Mouse (Mus musculus) myocyte (in vitro differentiated cells): ENCODE results near the gene Btbd6. TPM values are rescaled to one million over a fixed set of nuclear protein-coding genes. Genes with fewer than 3 reads are reported as not detected.

ENCODE experiments used
- H3K27me3 ChIP-seq: one replicate; pipeline ENCODE4 v1.6.1; 2011; ENCODE audit not compliant: control insufficient read depth, insufficient read depth, insufficient read length
- H3K36me3 ChIP-seq: one replicate; pipeline ENCODE4 v1.6.1; 2011; ENCODE audit not compliant: control insufficient read depth, insufficient read depth
- H3K4me2 ChIP-seq: one replicate; pipeline ENCODE4 v1.6.1; 2011; ENCODE audit warnings: low read depth, control low read depth
- H3K4me3 ChIP-seq: one replicate; pipeline ENCODE4 v1.5.1; 2011; ENCODE audit warnings: mild to moderate bottlenecking, control low read depth, moderate library complexity
- H3K79me2 ChIP-seq: one replicate; pipeline ENCODE4 v1.6.1; 2011; ENCODE audit not compliant: control insufficient read depth, insufficient read depth
- H3ac ChIP-seq: one replicate; pipeline ENCODE4 v1.6.1; 2011; ENCODE audit not compliant: control insufficient read depth, insufficient read length
- CEBPB ChIP-seq: IDR thresholded peaks from 2 replicates; pipeline ENCODE4 v1.6.1; 2011; ENCODE audit warnings: mild to moderate bottlenecking, moderate library complexity; ENCODE audit not compliant: poor library complexity, insufficient read depth, severe bottlenecking
- E2F4 ChIP-seq: IDR thresholded peaks from one replicate; pipeline ENCODE4 v1.6.1; 2011; ENCODE audit warnings: mild to moderate bottlenecking, control low read depth, moderate library complexity; ENCODE audit not compliant: insufficient read depth
- MAX ChIP-seq: IDR thresholded peaks from one replicate; pipeline ENCODE4 v1.6.1; 2011; ENCODE audit warnings: low read depth, mild to moderate bottlenecking, control low read depth
- MYOD1 ChIP-seq, 3 experiments: IDR thresholded peaks; one replicate each; pipeline ENCODE4 v1.6.1; 2011; ENCODE audit warnings: control low read depth in 2 of 3, low read depth in 2 of 3, mild to moderate bottlenecking in 2 of 3, moderate library complexity in 1 of 3; ENCODE audit not compliant: insufficient read length in 2 of 3, control insufficient read depth in 1 of 3
- MYOG ChIP-seq, 3 experiments: IDR thresholded peaks; one replicate each; pipeline ENCODE4 v1.6.1; 2011; ENCODE audit warnings: control low read depth in 2 of 3, low read depth in 2 of 3, mild to moderate bottlenecking in 2 of 3; ENCODE audit not compliant: insufficient read length in 2 of 3, control insufficient read depth in 1 of 3, insufficient read depth in 1 of 3
- POLR2A ChIP-seq: IDR thresholded peaks from one replicate; pipeline ENCODE4 v1.6.1; 2011; ENCODE audit warnings: low read depth, mild to moderate bottlenecking, control low read depth, moderate library complexity; ENCODE audit not compliant: insufficient read length
- POLR2AphosphoS2 ChIP-seq: IDR thresholded peaks from one replicate; pipeline ENCODE4 v1.6.1; 2011; ENCODE audit warnings: low read depth, control low read depth; ENCODE audit not compliant: insufficient read length
- REST ChIP-seq: IDR thresholded peaks from one replicate; pipeline ENCODE4 v1.6.1; 2011; ENCODE audit warnings: mild to moderate bottlenecking, control low read depth, moderate library complexity; ENCODE audit not compliant: insufficient read depth, insufficient read length
- SRF ChIP-seq: IDR thresholded peaks from one replicate; pipeline ENCODE4 v1.6.1; 2011; ENCODE audit warnings: low read depth; ENCODE audit not compliant: control insufficient read depth, insufficient read length
- TCF12 ChIP-seq: IDR thresholded peaks from one replicate; pipeline ENCODE4 v1.6.1; 2011; ENCODE audit warnings: mild to moderate bottlenecking, control low read depth; ENCODE audit not compliant: poor library complexity, insufficient read depth, severe bottlenecking
- TCF3 ChIP-seq: IDR thresholded peaks from one replicate; pipeline ENCODE4 v1.6.1; 2011; ENCODE audit warnings: low read depth, control low read depth; ENCODE audit not compliant: insufficient read length
- USF1 ChIP-seq: IDR thresholded peaks from one replicate; pipeline ENCODE4 v1.6.1; 2011; ENCODE audit warnings: low read depth, mild to moderate bottlenecking, control low read depth, moderate library complexity
- polyA plus RNA-seq: library from polyadenylated mRNA; unstranded; fragments of >200 nt; fragmentation: generic; extraction: Trizol; gene quantifications from one replicate; pipeline ENCODE4 v1.2.1, GENCODE M21; 2012; ENCODE audit warnings: missing spikeins

Btbd6 gene
- polyA plus RNA-seq, 1 experiment = 16.3 TPM

DNA sequence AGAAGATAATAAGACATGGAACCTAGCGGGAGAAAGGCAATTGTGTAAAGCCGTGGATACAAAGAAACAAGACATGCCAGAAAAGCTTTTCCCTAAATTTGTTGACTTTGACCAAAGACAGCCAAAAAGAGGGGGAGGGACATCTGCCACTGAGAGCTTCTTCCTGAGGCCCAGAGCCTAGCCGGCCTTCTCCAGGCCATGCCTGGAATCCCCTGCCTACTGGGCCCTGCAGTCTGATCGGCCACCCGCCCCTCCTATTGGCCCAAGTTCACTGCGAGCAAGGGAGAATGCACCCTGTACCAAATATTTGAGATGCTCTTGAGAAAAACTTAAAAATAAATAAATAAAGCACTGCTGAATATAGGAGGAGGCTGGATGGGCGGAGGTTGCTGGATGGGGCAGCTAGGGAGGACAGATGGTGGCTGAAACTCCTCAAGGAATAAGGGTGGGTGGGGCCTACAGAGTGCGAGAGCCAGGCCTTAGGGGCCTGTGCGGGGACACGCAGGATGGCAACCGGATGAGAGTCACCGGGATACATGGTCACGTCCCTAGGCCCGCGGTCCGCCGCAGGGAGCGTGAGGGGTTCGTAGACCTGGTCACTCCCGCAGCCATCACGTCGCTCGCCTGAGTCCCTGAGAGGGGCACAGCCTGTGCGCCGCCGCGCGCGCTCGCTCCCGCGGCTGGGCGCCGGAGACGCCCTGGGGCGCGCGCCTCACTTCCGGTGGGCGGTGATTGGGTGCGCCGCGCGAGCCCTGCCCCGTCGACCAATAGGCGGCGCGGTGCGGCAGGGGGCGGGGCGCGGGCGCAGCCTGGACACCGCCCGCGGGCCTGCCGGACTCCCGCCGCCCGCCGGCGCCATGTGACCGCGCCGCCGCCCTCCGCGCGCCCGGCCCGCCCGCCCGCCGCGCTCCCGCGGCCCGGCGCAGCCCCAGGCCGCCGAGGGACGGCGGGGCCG, 37.6 kb downstream of the Btbd6 start, which contains the start of gene Pacs2:
TSS of gene Pacs2 (plus strand) at position 905 of the 955 bp plus-strand sequence.
- Histone ChIP-seq H3K4me3 (peak within 1 kb of the TSS; percentile 54), H3K36me3 (no peaks in the 10 kb centered on the region), H3K27me3 (no peaks in the 10 kb centered on the region), H3K4me2 (peak within 1 kb of the TSS; percentile 88), H3ac (peak within 1 kb of the TSS; percentile 95), H3K79me2 (peaks cover 45% of the 10 kb centered on the region)
- peak in 1 of 3 experiments; percentile 14 for TF ChIP-seq MYOG (IDR thresholded peaks at IDR 0.05; ENCODE audit: control insufficient read depth in 1 of 3, insufficient read depth in 1 of 3, insufficient read length in 2 of 3, low read depth in 2 of 3)
- TF ChIP-seq POLR2AphosphoS2 = peak; percentile 99
- TF ChIP-seq E2F4 = no peak
- TF ChIP-seq POLR2A = peak; percentile 97

DNA sequence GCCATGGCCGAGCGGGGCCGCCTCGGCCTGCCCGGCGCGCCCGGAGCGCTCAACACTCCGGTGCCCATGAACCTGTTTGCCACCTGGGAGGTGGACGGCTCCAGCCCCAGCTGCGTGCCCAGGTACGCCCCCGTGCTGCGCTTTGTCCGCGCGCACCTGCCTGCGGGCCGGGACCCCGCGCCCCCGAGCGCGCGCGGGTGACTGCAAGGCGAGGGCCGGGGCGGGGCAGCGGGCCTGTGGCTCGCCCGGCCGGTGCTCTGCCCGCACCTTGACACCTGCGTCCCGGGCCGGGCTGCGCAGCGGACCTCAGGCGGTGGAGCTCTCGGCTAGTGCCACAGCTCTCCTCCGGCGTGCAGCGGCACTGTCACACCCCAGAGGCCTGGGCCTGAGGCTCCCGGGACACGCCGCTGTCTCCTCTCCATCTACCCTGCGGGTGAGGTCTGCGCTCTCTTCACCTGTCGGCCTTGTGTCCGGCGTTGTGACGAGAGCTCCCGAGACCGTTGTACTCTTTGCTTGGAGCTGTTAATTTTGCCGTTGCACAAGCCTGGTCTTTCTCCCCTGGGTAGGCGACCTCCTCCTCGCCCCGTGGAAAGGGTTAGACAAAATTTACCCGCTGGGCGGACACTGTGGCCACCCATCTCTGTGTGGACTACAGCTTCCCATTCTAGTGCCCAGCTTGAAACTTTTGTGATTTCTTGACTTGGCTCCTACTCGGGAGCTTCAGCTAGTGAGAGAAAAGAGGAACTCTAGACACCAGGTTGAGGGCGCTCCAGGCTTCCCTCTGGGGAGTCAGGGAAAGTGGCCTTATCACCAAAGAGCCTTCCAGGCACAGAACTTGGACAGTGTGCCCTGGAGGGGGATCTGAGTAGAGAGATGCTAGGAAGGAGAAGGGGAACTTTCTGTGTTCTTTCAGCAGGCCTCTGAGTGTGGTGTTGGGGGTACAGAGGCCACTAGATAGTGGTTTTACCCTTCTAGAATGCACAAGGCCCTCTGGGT, 38.6 kb downstream of the Btbd6 start:
- no peak for TF ChIP-seq REST
- peak in 2 of 3 experiments; percentile 3 to 48 for TF ChIP-seq MYOD1 (IDR thresholded peaks at IDR 0.05; ENCODE audit: control insufficient read depth in 1 of 3, insufficient read length in 2 of 3, low read depth in 2 of 3)
- TF ChIP-seq TCF3 = no peak
- TF ChIP-seq SRF = no peak
- TF ChIP-seq POLR2AphosphoS2 = peak; percentile 31
- TF ChIP-seq MAX = no peak
- TF ChIP-seq E2F4 = no peak
- no peak for TF ChIP-seq CEBPB
- TF ChIP-seq MYOG (IDR thresholded peaks at IDR 0.05; ENCODE audit: control insufficient read depth in 1 of 3, insufficient read depth in 1 of 3, insufficient read length in 2 of 3, low read depth in 2 of 3) = peak in 1 of 3 experiments; percentile 21
- TF ChIP-seq POLR2A = peak; percentile 56
- no peak for TF ChIP-seq USF1
- TF ChIP-seq TCF12 = no peak
- H3K27me3 ChIP-seq = no peaks in the 10 kb centered on the region
- H3K36me3 ChIP-seq = no peaks in the 10 kb centered on the region
- peaks cover 54% of the 10 kb centered on the region for H3K79me2 ChIP-seq
- peak overlapping the region; percentile 95 for H3ac ChIP-seq
- H3K4me3 ChIP-seq = peak overlapping the region; percentile 54
- H3K4me2 ChIP-seq = peak overlapping the region; percentile 88

DNA sequence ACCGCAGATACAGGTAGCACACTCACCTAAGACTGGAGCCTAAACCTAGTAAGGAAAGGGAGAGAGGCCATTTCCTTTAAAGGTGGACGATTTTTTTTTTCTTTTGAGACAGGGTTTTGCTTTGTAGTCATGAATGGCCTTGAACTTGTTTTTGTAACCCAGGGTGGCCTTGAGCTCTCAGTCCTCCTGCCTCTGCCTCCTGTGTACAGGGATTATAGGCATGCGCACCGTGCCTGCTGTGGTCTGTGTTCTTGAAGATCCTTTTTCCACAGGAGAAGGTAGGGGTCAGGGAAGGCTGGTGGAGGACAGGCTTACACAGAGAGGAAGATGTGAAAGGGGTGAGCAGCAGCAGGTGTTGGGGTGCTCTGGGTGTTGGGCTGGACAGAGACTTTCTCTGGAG, 39.7 kb downstream of the Btbd6 start:
- peak overlapping the region; percentile 54 for H3K4me3 ChIP-seq
- peaks cover 65% of the 10 kb centered on the region for H3K79me2 ChIP-seq
- H3ac ChIP-seq = peak overlapping the region; percentile 95
- H3K4me2 ChIP-seq = peak overlapping the region; percentile 88
- no peaks in the 10 kb centered on the region for H3K27me3 ChIP-seq
- no peaks in the 10 kb centered on the region for H3K36me3 ChIP-seq
- TF ChIP-seq MYOD1 (IDR thresholded peaks at IDR 0.05; ENCODE audit: control insufficient read depth in 1 of 3, insufficient read length in 2 of 3, low read depth in 2 of 3) (no peak), SRF (no peak), USF1 (no peak), TCF3 (no peak), MYOG (IDR thresholded peaks at IDR 0.05; ENCODE audit: control insufficient read depth in 1 of 3, insufficient read depth in 1 of 3, insufficient read length in 2 of 3, low read depth in 2 of 3) (no peak), TCF12 (no peak), CEBPB (no peak), POLR2A (no peak), MAX (no peak)

DNA sequence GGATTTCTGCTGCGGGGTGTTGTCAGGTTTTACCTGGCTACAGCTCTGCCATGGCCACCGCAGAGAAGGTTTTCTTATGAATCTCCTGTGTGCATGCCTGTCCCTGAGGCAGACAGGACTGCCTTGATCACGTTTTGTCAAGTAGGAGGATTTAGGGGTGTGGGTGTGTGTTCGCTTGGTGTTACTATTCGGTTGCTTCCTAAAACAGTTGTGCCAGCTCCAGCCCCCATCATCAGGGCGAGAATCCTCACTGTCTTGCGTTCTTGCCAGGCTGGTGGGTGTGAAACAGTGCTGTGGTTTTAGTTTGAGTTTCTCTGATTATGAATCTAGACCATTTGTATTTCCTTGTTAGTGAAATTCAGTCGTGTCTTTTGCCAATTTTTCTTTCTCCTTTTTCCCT, 40.7 kb downstream of the Btbd6 start:
- H3K4me3 ChIP-seq = peak overlapping the region; percentile 54
- H3K27me3 ChIP-seq = no peaks in the 10 kb centered on the region
- H3K4me2 ChIP-seq = peak overlapping the region; percentile 96
- peak overlapping the region; percentile 5 for H3ac ChIP-seq
- no peaks in the 10 kb centered on the region for H3K36me3 ChIP-seq
- peaks cover 73% of the 10 kb centered on the region for H3K79me2 ChIP-seq
- TF ChIP-seq USF1 (no peak), CEBPB (no peak), MYOG (IDR thresholded peaks at IDR 0.05; ENCODE audit: control insufficient read depth in 1 of 3, insufficient read depth in 1 of 3, insufficient read length in 2 of 3, low read depth in 2 of 3) (no peak), TCF3 (no peak), POLR2A (no peak), SRF (no peak), TCF12 (no peak), E2F4 (no peak), MYOD1 (IDR thresholded peaks at IDR 0.05; ENCODE audit: control insufficient read depth in 1 of 3, insufficient read length in 2 of 3, low read depth in 2 of 3) (no peak)
